Mouse (Mus musculus) erythroblast, embryonic 14.5 days (primary cell): ENCODE results near the gene Fis1. TPM values are rescaled to one million over a fixed set of nuclear protein-coding genes. Genes with fewer than 3 reads are reported as not detected.
A peak's percentile ranks its signal among the peaks of the same experiment; 100 is the strongest.

Experiments used
- H3K27me3 ChIP-seq: 2 replicates; pipeline ENCODE4 v1.6.1; 2012; ENCODE audit warnings: inconsistent platforms; ENCODE audit not compliant: control insufficient read depth
- H3K36me3 ChIP-seq: 2 replicates; pipeline ENCODE4 v1.6.1; 2012; ENCODE audit warnings: mild to moderate bottlenecking, inconsistent platforms; ENCODE audit not compliant: control insufficient read depth
- H3K4me1 ChIP-seq: 2 replicates; pipeline ENCODE4 v1.6.1; 2012; ENCODE audit warnings: inconsistent platforms; ENCODE audit not compliant: control insufficient read depth
- H3K4me3 ChIP-seq: replicated peaks from 2 replicates; pipeline ENCODE3; 2012; ENCODE audit warnings: moderate library complexity, mild to moderate bottlenecking, inconsistent platforms
- H3K9me3 ChIP-seq: 2 replicates; pipeline ENCODE4 v1.6.1; 2012; ENCODE audit warnings: low read length, inconsistent platforms, mixed read lengths; ENCODE audit not compliant: control insufficient read depth
- GATA1 ChIP-seq: IDR thresholded peaks from 2 replicates; pipeline ENCODE4 v1.6.1; 2012; ENCODE audit warnings: low read length, inconsistent platforms, mixed read lengths
- TAL1 ChIP-seq: IDR thresholded peaks from 3 replicates; pipeline ENCODE4 v1.6.1; 2012; ENCODE audit warnings: low read length, inconsistent platforms, mixed read lengths
- polyA plus RNA-seq: library from polyadenylated mRNA; stranded (reverse); fragments of >175 nt; gene quantifications from 2 replicates; pipeline ENCODE4 v1.2.3, GENCODE M21; 2012

Fis1 gene
- polyA plus RNA-seq, 1 experiment, result 325 TPM

DNA sequence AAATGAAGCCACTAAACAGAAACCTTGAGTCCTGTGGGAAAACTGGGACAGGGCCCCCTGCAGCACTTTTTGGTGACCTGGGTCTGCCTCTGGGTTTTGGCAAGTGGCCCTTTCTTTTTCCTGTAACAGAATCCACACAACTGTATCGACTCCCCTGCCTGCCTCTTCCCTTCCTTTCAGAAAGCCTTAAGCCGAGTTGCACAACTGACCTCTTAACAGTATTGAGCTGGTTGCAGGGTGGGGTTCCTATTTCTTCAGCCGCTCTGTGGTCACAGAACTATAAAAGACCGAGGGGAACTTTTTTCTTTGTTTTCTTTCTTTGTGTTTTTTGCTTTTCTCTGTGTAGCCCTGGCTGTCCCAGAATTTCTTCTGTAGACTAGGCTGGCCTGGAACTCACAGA, 24.7 kb downstream of the Fis1 start:
- no peaks in the 10 kb centered on the region for H3K4me1 ChIP-seq
- no peaks in the 10 kb centered on the region for H3K9me3 ChIP-seq
- H3K4me3 ChIP-seq, result no peak overlapping the region
- peaks cover 19% of the 10 kb centered on the region for H3K36me3 ChIP-seq
- peaks cover 2% of the 10 kb centered on the region; the same call in 1 of the 2 replicates for H3K27me3 ChIP-seq
- no peak for TF ChIP-seq TAL1

DNA sequence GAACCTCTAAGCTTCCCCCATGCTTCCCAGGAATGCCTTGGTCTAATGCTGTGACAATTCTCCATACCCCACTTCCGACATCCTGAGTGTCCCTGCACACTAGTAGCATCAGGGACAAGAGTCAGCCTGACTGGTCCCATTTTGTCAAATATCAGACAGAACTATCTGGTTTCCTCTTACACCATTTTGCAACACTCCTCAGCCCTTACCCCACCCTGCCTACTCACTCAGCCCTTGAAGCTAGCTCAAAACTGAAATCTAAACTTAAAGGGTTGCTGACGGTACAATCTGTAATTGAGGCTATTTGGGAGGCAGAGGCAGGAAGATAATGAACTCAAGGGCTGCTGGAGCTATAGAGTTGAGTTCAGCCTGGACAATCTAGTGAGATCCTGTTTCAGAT, 26.7 kb downstream of the Fis1 start:
- Histone ChIP-seq H3K27me3 (no peaks in the 10 kb centered on the region; the same call in 1 of the 2 replicates), H3K4me3 (no peak overlapping the region), H3K9me3 (no peaks in the 10 kb centered on the region), H3K36me3 (peaks cover 34% of the 10 kb centered on the region), H3K4me1 (peaks cover 4% of the 10 kb centered on the region)
- TF ChIP-seq GATA1 (no peak), TAL1 (no peak)

DNA sequence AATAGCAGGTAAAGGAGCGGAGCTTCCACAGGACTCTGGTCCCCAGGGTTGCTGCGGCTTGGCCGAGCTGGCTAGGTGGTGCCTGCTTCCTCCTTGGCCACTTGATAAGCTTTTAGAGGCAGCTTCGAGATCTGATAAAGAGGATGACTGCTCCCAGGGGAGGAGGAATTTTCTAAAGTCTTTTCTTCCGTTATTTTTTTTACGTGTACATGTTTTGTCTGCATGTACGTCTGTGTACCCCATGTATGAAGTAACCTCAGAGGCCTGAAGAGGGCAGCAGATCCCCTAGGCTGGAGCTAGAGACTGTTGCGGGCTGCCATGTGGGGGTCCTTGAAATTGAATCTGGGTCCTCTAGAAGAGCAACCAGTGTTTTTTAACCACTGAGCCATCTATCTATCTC, 27.9 kb downstream of the Fis1 start:
- H3K4me1 ChIP-seq, result peaks cover 16% of the 10 kb centered on the region
- no peak overlapping the region for H3K4me3 ChIP-seq
- H3K27me3 ChIP-seq, result no peaks in the 10 kb centered on the region
- TF ChIP-seq GATA1 (no peak), TAL1 (no peak)
- no peaks in the 10 kb centered on the region for H3K9me3 ChIP-seq
- peaks cover 37% of the 10 kb centered on the region for H3K36me3 ChIP-seq

DNA sequence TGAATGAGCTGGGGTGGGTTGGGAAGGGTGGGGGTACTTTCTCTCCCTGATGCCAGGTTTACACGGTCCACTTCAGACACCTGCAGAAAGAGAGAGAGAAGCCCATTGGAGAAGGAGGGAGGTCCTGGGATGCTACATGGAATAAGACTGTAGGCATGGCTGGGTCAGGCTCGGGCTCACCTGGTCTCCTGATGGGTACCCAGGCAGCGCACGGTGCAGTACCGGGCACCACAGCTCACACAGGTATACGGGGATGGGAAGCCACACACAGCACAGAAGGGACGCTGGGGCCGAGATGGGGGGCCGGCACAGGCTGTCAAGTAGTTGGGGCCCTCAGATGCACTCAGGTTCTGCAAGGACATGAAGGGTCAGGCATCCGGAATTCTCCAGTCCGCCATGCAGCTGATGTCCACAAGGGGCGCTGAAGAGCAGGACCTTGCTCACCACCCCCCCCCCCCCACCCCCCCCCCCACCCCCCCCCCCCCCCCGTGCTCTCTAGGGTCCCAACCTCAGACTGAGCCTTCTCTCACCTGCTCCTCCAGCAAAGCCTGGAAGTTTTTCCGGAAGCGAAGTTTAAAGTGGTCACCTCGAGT, 29.4 kb downstream of the Fis1 start:
- no peak overlapping the region for H3K4me3 ChIP-seq
- no peaks in the 10 kb centered on the region for H3K27me3 ChIP-seq
- peaks cover 37% of the 10 kb centered on the region for H3K36me3 ChIP-seq
- TF ChIP-seq GATA1, result no peak
- no peak for TF ChIP-seq TAL1
- H3K4me1 ChIP-seq, result peaks cover 26% of the 10 kb centered on the region
- no peaks in the 10 kb centered on the region for H3K9me3 ChIP-seq

DNA sequence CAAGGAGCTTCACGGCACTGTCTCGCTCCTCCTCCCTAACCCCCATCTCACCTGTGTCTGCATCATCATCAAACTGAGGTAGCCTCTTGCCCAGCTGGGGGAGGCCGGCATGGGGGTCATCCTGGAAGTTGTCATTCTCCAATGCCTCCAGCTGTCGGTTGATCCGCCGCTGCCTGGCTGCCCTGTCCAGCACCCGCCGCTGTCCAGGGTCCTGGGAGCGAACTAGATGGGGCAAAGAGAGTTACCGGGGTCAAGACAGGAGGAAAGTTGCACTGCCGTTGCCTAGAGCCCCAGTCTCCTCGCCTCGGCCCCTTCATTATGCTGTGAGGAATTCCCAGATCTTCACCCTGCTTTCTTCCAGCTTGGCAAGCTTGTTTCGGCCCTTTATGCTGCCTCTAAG, 31.8 kb downstream of the Fis1 start:
- no peak overlapping the region for H3K4me3 ChIP-seq
- peaks cover 48% of the 10 kb centered on the region for H3K36me3 ChIP-seq
- peaks cover 40% of the 10 kb centered on the region for H3K4me1 ChIP-seq
- H3K27me3 ChIP-seq, result no peaks in the 10 kb centered on the region
- TF ChIP-seq TAL1 (no peak), GATA1 (no peak)
- no peaks in the 10 kb centered on the region for H3K9me3 ChIP-seq

DNA sequence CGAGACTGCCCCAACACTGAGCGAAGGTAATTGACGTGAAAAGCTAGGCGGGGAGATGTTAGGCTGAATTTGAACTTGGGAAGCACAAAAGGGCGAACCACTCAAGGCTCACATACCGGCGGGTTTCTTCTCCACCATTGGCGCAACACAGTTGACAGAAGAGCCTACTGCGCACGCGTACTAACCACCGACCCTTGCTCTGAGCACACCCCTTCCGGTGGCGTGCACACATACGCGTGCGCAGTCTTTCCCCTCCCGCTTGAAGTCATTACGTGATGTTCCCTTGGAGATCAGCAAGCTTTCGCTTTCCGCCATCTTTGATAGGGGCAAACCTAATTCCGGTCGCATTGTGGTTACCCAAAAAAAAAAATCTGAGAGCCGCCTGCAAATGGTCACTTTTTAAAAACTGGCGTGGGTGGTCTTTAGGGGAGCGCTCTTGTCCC, 33.6 kb downstream of the Fis1 start, which contains the start of gene Plod3:
TSS of gene Plod3 (plus strand) at position 325 of the 443 bp plus-strand sequence.
- Histone ChIP-seq H3K4me3 (peak within 1 kb of the TSS; percentile 72), H3K4me1 (peaks cover 42% of the 10 kb centered on the region), H3K9me3 (no peaks in the 10 kb centered on the region), H3K36me3 (peaks cover 56% of the 10 kb centered on the region), H3K27me3 (no peaks in the 10 kb centered on the region)
- TF ChIP-seq GATA1, result no peak
- no peak for TF ChIP-seq TAL1

DNA sequence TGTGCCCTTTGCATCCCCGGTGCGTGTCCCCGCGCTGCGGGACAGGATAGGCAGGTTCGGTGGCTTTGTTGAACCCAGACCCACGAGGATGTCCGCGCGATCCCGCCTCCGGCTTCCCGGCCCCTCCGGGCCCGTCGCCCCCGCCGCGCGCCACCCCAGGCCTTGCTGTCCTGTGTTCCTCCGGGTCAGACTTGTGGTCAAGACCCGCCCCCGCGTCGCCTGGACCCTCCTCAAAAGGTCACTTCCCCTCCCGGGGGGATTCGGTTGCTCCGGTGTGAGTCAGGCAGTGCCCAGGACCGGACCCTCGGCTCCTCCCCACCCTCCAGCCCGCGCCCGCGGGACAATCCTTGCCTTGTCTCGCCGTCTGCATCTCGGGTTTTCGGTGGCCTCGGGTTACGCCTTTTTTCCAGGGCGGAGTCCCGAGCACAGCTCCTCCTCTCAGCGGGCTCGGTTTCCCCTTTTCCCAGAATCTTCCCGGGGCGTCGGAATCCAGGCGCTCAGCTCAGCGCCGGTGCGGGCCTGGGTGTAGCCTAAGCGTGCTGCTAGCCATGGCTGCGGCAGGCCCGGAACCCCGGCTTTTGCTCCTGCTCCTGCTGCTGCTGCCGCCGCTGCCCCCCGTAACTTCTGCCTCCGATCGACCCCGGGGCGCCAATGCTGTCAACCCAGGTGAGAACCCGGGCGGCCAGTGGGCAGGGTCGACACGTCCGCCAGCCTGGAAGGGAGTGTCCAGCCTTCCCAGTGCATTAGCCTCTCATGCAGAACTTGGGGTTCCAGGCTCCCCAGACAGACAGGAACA, 34.3 kb downstream of the Fis1 start:
- peaks cover 42% of the 10 kb centered on the region for H3K4me1 ChIP-seq
- H3K36me3 ChIP-seq, result peaks cover 56% of the 10 kb centered on the region
- H3K9me3 ChIP-seq, result no peaks in the 10 kb centered on the region
- H3K4me3 ChIP-seq, result peak overlapping the region; percentile 72
- TF ChIP-seq GATA1, result no peak
- TF ChIP-seq TAL1, result no peak
- no peaks in the 10 kb centered on the region for H3K27me3 ChIP-seq

DNA sequence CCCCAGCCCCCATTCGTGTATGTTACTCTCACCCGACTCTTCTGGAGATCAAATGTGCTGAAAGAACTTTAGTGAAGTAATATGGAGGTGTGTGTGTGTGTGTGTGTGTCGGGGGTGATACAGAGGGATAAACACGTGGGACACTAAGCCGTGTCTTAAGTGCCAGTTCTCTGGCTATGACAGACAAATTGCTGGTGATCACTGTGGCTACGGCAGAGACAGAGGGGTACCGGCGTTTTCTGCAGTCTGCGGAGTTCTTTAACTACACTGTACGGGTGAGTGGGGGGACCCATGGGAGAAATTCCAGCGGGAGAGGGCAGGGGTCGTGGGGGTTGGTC, 34.8 kb downstream of the Fis1 start, which contains the start of gene Znhit1:
TSS of gene Znhit1 (minus strand) at position 88 of the 338 bp plus-strand sequence.
- H3K27me3 ChIP-seq, result no peaks in the 10 kb centered on the region
- TF ChIP-seq TAL1 (no peak), GATA1 (no peak)
- peaks cover 59% of the 10 kb centered on the region for H3K36me3 ChIP-seq
- peak within 1 kb of the TSS; percentile 72 for H3K4me3 ChIP-seq
- no peaks in the 10 kb centered on the region for H3K9me3 ChIP-seq
- peaks cover 42% of the 10 kb centered on the region for H3K4me1 ChIP-seq

DNA sequence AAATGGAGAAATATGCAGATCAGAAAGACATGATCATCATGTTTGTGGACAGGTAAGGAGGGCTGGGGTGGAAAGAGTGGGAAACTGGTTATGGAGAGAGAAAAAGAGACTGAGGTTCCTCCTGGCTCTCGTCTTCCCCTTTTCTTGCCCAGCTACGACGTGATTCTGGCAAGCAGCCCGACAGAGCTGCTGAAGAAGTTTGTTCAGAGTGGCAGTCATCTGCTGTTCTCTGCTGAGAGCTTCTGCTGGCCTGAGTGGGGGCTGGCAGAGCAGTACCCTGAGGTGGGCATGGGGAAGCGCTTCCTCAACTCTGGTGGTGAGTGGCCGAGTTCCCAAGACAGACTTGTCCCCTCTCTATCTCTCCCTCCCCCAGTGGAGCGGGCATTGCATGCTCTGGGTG, 35.3 kb downstream of the Fis1 start:
- peaks cover 41% of the 10 kb centered on the region for H3K4me1 ChIP-seq
- peaks cover 61% of the 10 kb centered on the region for H3K36me3 ChIP-seq
- peak overlapping the region; percentile 72 for H3K4me3 ChIP-seq
- TF ChIP-seq GATA1 (no peak), TAL1 (no peak)
- H3K27me3 ChIP-seq, result no peaks in the 10 kb centered on the region
- H3K9me3 ChIP-seq, result no peaks in the 10 kb centered on the region
